Comparison of ENCODE assay signal across 10 mouse cellular contexts in genomic region chr4:57140200-57140799, GRCm38 (mm10). TPM values are rescaled to one million over a fixed set of nuclear protein-coding genes. Genes with fewer than 3 reads are reported as not detected.
DNase-seq lines count a peak whose midpoint lies in the region; ATAC-seq and TF ChIP-seq lines count a peak whose summit lies in the region.
"Had no signal": no experiment of that assay in that cellular context is flagged by ENCODE, and none has a peak within 500 bp of the region (broad histone marks: within the 10 kb centered on the region; RNA-seq: fewer than 3 reads in every experiment).

No protein-coding gene starts in this region.

- peak overlapping the region; percentile 75 for H3K4me2 ChIP-seq in hindbrain, embryonic 15.5 days
- H3K4me2 ChIP-seq in myocyte (ENCODE audit: low read depth), result peak overlapping the region; percentile 49

- H3K79me2 ChIP-seq in myocyte (ENCODE audit: control insufficient read depth, insufficient read depth), result no peaks in the 10 kb centered on the region

- no peaks in the 10 kb centered on the region for H3K36me3 ChIP-seq in kidney, adult 2 months (ENCODE audit: control insufficient read depth, insufficient read depth, low read length)
- H3K36me3 ChIP-seq in hindbrain, embryonic 15.5 days, result no peaks in the 10 kb centered on the region
- no peaks in the 10 kb centered on the region for H3K36me3 ChIP-seq in myocyte (ENCODE audit: control insufficient read depth, insufficient read depth)

- no peaks in the 10 kb centered on the region for H3K27me3 ChIP-seq in kidney, adult 2 months (replicated peaks; ENCODE audit: control insufficient read depth, insufficient read depth, low read length)
- H3K27me3 ChIP-seq in hindbrain, embryonic 15.5 days, result no peaks in the 10 kb centered on the region
- H3K27me3 ChIP-seq in myocyte (ENCODE audit: control insufficient read depth, insufficient read depth, insufficient read length), result peaks cover 24% of the 10 kb centered on the region

- H3K9ac ChIP-seq in hindbrain, embryonic 15.5 days, result no peak overlapping the region

- TF ChIP-seq CTCF in kidney, adult 2 months (conservative IDR thresholded peaks at IDR 0.05; ENCODE audit: insufficient read depth, insufficient read length, low read depth, low read length), result no peak

- ATAC-seq in hindbrain, embryonic 15.5 days (ENCODE audit: low FRiP score, low read depth), result no peak
- ATAC-seq: CD4-positive, CD25-positive, alpha-beta regulatory T cell, adult 4 months had no signal

- H3K4me3 ChIP-seq in kidney, adult 2 months (ENCODE audit: insufficient read depth, low read depth, low read length), result no peak overlapping the region
- H3K4me3 ChIP-seq in hindbrain, embryonic 15.5 days, result 0 out of 2 replicates have a peak overlapping the region, but pooled peaks have one; percentile 69
- H3K4me3 ChIP-seq in myocyte, result no peak overlapping the region

- DNase-seq in kidney, adult 2 months, result peak; percentile 29
- DNase-seq in kidney, postnatal 14 days, result no peak
- DNase-seq in adipocyte (ENCODE audit: low spot score), result peak; percentile 33
- no peak for DNase-seq in thymus, adult 18-20 months
- no peak for DNase-seq in frontal cortex, postnatal 25 days (ENCODE audit: low spot score in 2 of 2)
- DNase-seq: left cerebral cortex, postnatal 4 days had no signal

- peak overlapping the region; percentile 84 for H3K27ac ChIP-seq in kidney, adult 2 months (ENCODE audit: insufficient read depth, low read depth, low read length)
- no peak overlapping the region for H3K27ac ChIP-seq in hindbrain, embryonic 15.5 days (replicated peaks)
- H3K27ac ChIP-seq: macrophage had no signal

- no peaks in the 10 kb centered on the region for H3K9me3 ChIP-seq in hindbrain, embryonic 15.5 days

- peaks cover 7% of the 10 kb centered on the region for H3K4me1 ChIP-seq in kidney, adult 2 months (ENCODE audit: control insufficient read depth, insufficient read depth, low read length)
- H3K4me1 ChIP-seq in hindbrain, embryonic 15.5 days (replicated peaks), result peaks cover 45% of the 10 kb centered on the region

- no peak for TF ChIP-seq POLR2A in kidney, adult 2 months (IDR thresholded peaks at IDR 0.05; ENCODE audit: low read depth, low read length)
- TF ChIP-seq POLR2A in myocyte (IDR thresholded peaks at IDR 0.05; ENCODE audit: insufficient read length, low read depth), result no peak

- 32% methylated on average over 4 of the region's 4 CpGs for WGBS in kidney, adult 2 months
- WGBS in hindbrain, embryonic 15.5 days, result 19% methylated on average over 4 of the region's 4 CpGs

- no peak overlapping the region for H3ac ChIP-seq in myocyte (ENCODE audit: control insufficient read depth, insufficient read length)

TF ChIP-seq in myocyte, 11 proteins besides CTCF, POLR2A, EP300 and RAD21:
- no peak for TF ChIP-seq SRF (IDR thresholded peaks at IDR 0.05; ENCODE audit: control insufficient read depth, insufficient read length, low read depth)
- TF ChIP-seq MYOG (IDR thresholded peaks at IDR 0.05; ENCODE audit: control insufficient read depth in 1 of 3, insufficient read depth in 1 of 3, insufficient read length in 2 of 3, low read depth in 2 of 3), result no peak
- TF ChIP-seq CEBPB (IDR thresholded peaks at IDR 0.05; ENCODE audit: insufficient read depth, poor library complexity, severe bottlenecking), result no peak
- TF ChIP-seq POLR2AphosphoS2 (IDR thresholded peaks at IDR 0.05; ENCODE audit: insufficient read length, low read depth), result no peak
- no peak for TF ChIP-seq TCF12 (IDR thresholded peaks at IDR 0.05; ENCODE audit: insufficient read depth, poor library complexity, severe bottlenecking)
- TF ChIP-seq MAX (IDR thresholded peaks at IDR 0.05; ENCODE audit: low read depth), result no peak
- no peak for TF ChIP-seq USF1 (IDR thresholded peaks at IDR 0.05; ENCODE audit: low read depth)

RNA-seq across cellular contexts. Expression of gene Epb41l4b, which starts 2.9 kb away (rescaled TPM):
- 15.8 and 17.9 TPM in 2 replicates for polyA plus RNA-seq in kidney, adult 2 months (2012; rRNA removed)
- polyA plus RNA-seq in hindbrain, embryonic 15.5 days (2015; fragmentation: Nextera tagmentation; extraction: Ambion mirVana), result 3.3 and 3.5 TPM in 2 replicates
- polyA plus RNA-seq in myocyte (2012; fragmentation: generic; extraction: Trizol), result 0.31 TPM
- polyA plus RNA-seq: CD4-positive, CD25-positive, alpha-beta regulatory T cell, adult 4 months; macrophage had no signal

Comparison
In these comparisons a context has a peak if more than half of its experiments do, and no peak if none do; other contexts are left out.
1. DNase-seq: peak in kidney, adult 2 months (single experiment) and adipocyte (single experiment); none in kidney, postnatal 14 days (single experiment), thymus, adult 18-20 months (0 of 2) and frontal cortex, postnatal 25 days (0 of 2).